Mouse (Mus musculus) mesoderm, embryonic 11.5 days (tissue): ENCODE measurements at regions not wholly inside any gene's neighbourhood (a gene's known extent, or its start where the extent isn't known, plus 50 kb on each side); places are given as distances from the start of the nearest gene placed in this dataset.
A peak's percentile ranks its signal among the peaks of the same experiment; 100 is the strongest.

Experiments
- DNase-seq: peaks from one replicate; pipeline ENCODE4 v3.0.0-alpha.2; 2012; ENCODE audit warnings: low read depth, low spot score

GRCm38 (mm10) chr4:29034406-29034805 is 221.5 kb downstream of the Epha7 start:
- no peak for DNase-seq

DNA sequence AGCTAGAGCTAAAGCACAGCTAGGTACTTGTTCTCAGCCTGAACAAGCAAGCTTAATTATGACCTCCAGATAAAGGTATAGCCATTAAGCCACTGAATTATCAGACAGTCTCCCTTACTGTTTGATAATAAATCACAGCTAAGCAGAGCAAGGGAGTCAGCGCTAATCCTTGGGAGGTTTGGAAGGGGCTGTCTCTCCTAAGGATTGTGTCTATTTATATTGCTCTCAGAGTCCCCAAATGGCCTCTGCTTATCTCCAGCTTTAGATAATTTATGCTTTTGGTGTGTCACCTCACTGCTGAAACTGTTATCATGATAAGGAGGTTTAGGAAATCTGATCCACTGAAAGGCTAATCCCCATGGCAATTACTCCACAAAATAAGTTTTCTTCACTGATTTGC is 227.1 kb downstream of the Epha7 start:
- peak; percentile 9 for DNase-seq

DNA sequence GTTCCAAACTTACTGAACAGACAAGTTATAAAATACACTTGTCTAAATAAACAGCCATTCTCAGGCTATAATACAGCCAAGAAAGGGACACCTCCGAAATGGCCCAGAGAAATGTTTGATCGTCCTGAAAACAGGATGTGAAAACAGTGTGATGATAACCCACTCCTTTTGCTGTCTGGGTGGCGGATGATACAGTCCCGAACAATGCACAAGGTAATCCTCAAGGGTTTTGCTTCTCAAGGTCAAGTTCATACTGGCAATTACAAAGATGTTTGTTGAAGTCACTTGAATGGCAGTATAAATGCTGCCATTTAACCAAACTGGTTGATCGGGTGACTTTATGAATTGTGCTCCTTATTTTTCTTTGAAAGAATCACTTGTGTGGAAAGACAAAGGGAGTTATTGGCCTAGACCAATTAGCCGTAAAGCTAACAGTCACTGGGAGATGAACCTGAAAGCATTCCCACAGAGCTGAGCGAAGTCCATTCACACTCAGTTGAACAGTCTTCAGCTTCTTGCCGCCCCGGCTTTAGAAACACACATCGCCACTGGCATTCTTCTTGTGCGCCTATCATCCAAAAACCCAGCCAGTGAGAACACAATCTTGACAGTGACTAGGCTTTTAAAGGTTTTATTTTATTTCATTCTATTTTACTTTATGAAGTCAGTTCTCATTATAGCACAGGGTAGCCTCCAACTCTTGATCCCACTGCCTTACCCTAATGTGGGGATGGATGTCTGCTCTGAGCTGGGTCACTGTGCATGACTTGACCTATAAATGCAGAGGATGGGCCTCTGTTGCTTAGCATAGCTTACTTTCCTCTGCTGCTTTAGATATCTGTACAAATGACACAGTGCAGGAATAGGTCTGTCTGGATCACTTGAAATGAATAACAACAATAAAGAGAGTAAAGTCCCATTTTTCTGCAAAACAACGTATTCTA is 256.0 kb downstream of the Epha7 start:
- DNase-seq = peak; percentile 30

- DNase-seq = no peak
Measured at GRCm38 (mm10) chr4:29074204-29074603, 261.3 kb downstream of the Epha7 start.

GRCm38 (mm10) chr4:29074851-29075250 is 261.9 kb downstream of the Epha7 start:
- DNase-seq = no peak

GRCm38 (mm10) chr4:29076683-29077082 is 263.8 kb downstream of the Epha7 start:
- DNase-seq = no peak

GRCm38 (mm10) chr4:29078391-29078790 is 265.5 kb downstream of the Epha7 start:
- no peak for DNase-seq

GRCm38 (mm10) chr4:29083545-29084290 is 270.8 kb downstream of the Epha7 start:
- DNase-seq = peak; percentile 21

DNA sequence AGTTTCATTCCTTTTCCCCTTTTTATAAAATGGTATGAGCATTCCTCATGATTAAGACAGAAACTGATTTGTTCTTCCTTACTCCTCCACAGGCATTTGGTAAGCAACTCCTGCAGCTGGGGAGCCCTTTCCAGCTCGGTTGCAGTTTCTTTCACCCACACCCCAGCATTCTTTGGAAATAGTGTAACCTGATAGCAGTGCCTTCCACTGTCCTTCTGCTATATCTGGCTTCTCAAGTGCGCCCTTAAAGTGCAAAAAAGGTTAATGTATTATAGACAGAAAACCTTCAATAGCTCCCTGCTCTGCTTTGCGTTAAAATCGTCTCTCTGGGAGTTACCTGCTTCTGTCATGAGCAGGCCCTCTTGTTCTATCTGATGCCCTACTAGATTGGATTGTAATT is 278.0 kb downstream of the Epha7 start:
- DNase-seq = no peak

- no peak for DNase-seq
Measured at GRCm38 (mm10) chr4:29091495-29092211, 278.7 kb downstream of the Epha7 start.

DNA sequence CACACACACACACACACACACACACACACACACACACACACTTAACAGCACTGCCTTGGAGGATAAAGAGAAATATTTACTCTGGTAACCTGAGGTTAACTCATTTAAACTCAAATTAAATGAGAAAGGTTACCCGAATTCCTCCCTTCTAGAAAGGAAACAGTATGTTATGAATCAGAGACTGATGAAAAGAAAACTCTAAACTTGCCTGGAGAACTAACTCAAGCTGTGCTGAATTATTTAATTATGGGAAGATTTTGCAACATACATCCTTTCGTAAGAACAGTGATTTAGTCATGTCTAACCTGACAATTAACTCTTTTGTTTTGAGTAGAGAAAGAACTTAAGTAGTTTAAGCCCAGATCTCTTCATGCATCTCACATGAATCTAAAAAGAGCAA is 289.4 kb downstream of the Epha7 start:
- no peak for DNase-seq

DNA sequence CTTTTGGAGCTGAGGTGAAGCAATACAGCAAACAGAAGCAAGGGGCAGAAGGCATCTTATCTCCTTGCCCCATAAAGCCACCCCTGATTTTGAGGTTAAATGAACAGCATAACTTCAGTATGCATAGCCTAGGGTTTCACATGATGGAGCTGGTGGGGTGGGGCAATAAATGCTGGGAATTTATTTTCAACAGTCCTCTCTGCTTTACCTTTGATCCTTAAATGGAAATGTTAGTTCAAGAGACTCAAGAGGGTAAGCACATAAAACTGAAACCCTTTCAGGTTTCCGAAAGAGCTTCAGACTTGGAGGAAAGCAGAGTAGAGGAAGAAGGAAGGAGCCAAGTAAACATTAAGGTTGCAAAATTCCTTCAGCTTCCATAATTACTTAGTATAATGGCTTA is 290.5 kb downstream of the Epha7 start:
- DNase-seq = no peak

GRCm38 (mm10) chr4:29112552-29112951 is 299.6 kb downstream of the Epha7 start:
- DNase-seq = no peak

- DNase-seq = no peak
Measured at GRCm38 (mm10) chr4:29117025-29117424, 304.1 kb downstream of the Epha7 start.

GRCm38 (mm10) chr4:29117926-29118325 is 305.0 kb downstream of the Epha7 start:
- no peak for DNase-seq

DNA sequence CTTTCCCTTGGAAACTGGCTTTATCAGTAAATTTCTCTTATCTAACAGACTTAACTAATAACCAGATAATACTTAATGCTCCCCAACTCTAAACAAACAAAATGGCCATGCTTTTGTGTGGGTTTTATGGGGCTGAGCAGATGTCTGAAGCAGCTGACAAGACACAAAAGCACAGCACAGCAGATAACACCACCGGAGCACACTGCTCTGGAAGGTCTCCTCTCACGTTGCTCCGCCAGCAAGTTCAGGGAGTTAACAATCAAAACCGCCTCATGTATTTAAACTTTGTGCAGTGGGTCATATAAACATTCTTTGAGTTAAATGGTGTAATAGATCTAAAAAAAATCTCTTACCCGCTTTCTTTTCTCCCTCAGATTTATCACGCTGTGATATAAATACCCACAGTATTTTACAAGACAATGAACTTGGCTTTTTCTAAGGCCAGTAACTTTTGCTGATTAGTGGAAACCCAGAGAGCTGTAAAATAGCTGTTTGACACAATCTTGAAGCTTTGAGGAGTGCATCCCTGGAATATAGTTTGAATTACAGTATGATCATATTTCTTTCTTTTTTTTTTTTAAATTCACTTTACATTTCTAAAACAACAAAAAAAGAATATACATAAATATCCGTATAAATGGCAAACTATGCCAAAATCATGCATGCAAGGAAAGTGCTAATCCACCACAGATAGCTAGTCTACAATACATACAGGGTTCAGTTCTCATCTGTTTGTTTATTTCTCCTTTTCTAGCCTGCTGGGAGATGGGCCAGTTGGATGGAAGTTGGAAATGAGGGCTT is 305.9 kb downstream of the Epha7 start:
- DNase-seq = peak; percentile 34

GRCm38 (mm10) chr4:29119480-29120153 is 306.7 kb downstream of the Epha7 start:
- peak; percentile 41 for DNase-seq

DNA sequence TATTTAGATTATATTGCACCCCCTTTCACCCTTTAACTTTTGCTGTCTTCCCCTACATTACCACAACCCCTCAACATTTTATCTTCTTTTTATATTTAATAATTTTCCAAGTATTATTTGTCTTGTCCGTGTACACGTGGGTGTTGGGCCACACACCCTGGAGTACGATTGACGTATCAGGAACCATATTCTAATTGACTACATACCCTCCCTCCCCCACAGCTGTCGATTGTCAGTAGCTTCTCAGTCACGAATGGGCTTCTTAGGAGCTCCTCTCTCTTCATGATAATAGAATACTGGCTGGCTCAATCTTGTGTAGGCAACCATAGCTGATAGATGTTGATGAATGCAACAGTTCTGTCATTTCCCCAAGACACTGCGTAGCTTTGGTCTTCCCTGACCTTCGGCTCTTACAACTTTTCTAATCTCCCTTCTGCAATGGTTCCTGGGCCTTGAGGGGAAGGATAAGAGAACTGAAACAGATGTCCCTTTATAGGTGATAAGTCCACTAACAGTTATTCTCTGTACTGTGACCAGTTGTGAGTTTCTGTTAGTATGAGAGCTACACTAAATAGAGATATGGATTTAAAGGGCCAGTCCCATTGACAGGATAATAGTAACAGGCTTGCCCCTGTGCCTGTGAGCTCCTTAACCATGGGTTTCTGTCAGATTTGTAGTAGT is 310.9 kb downstream of the Epha7 start:
- no peak for DNase-seq

GRCm38 (mm10) chr4:29130485-29130884 is 317.6 kb downstream of the Epha7 start:
- no peak for DNase-seq
